Mouse (Mus musculus) retina, embryonic 14.5 days (tissue): ENCODE data around the gene Urod.

Experiments used
- DNase-seq: peaks from one replicate; pipeline ENCODE4 v3.0.0-alpha.2; 2015; ENCODE audit warnings: low spot score

Urod gene

DNA sequence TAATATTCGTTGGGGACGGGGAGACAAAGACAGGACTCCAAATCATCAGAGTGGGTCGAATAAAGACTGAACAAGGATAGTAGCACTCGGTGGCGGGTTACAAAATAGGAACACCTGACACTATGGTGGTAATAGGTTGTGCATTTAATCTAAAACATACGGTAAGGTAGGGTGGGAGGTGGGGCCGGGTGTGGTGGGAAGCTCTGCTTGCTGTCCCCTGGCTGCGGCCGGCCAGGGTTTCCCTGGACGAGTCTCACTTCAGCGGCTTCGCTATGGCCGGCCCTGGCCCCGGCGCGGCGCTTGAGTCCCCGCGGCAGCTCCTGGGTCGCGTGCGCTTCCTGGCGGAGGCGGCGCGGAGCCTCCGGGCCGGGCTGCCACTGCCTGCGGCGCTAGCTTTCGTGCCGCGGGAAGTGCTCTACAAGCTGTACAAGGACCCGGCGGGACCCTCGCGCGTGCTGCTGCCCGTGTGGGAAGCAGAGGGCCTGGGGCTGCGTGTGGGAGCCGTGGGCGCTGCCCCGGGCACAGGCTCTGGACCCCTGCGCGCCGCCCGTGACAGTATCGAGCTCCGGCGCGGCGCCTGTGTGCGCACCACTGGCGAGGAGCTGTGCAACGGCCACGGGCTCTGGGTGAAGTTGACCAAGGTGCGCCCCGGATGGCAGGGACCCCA lies 1.1 kb upstream of the Urod start, which contains the start of gene Hectd3:
Gene Hectd3 (plus strand): TSS at position 187 of the 667 bp plus-strand sequence.
- DNase-seq: peak; percentile 82

- DNase-seq: peak; percentile 94
Observed at GRCm38 (mm10) chr4:116991366-116991765, 2.8 kb downstream of the Urod start.

- no peak for DNase-seq
Observed at GRCm38 (mm10) chr4:116989731-116990130, 4.5 kb downstream of the Urod start.

DNA sequence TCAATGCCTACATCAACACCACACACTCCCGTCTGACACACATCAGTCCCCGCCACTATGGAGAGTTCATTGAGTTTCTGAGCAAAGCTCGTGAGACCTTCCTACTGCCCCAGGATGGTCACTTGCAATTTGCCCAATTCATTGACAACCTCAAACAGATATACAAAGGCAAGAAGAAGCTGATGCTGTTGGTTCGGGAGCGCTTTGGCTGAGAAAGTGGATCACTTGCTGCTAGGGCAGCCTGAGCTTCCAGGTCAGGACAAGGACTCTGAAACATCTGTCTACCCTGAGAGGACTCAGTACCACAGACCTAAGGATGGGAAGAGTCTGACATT lies 7.1 kb downstream of the Urod start:
- DNase-seq: no peak

- DNase-seq: peak; percentile 72
Observed at GRCm38 (mm10) chr4:116986400-116987121, 7.7 kb downstream of the Urod start.

DNA sequence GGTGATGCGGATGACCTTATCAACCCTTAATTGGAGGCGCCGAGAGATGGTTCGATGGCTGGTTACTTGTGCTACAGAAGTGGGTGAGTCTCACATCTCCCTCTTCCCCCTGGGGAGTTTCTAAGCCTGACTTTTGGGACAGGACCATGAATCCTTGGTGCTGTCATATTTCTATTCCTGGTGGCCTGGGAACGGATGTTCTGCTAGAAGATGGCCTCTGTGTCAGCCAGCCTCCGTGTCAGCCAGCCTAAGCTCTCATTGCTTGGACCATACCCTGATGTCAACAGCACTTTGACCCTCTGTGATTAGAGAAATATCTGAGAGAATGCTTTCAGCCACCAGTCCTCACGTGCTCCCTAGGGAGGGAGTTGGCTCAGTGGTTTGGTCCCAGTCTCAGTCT lies 8.5 kb downstream of the Urod start:
- no peak for DNase-seq

DNA sequence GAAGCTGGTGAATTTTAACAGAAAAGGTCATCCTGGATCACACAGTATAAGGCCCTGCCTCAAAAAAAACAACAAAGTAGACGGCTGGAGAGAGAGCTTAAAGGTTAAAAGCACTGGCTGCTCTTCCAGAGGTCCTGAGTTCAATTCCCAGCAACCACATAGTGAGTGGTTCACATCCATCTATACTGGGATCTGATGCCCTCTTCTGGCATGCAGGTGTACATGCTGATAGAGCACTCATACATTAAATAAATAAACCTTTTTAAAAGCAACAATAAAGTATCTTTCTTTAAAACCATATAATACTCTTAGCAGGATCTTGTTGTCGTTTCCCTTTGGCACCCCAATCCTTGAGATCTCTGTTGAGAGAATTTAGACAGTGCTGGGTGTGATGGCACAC lies 17.7 kb downstream of the Urod start:
- no peak for DNase-seq

DNA sequence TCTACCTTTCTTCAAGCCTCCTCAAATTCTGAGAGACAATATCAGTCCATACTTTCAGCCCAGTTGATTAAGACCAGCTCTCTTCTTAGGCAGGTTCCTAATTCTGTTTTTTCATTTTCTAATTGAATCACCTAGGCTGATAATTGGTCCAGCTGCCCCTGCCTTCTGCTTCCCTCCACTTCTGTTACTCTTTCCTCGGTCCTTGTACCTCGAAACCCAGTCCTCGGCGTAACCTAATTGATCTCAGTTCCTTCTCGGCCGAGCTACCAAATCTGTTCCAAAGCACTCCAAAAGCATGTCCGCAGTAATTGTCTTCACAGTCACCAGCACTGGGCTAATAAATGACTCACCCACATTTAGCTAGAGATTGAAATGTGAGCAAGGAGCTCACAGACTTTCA lies 39.3 kb downstream of the Urod start:
- no peak for DNase-seq

GRCm38 (mm10) chr4:116951642-116952041 lies 42.6 kb downstream of the Urod start:
- peak; percentile 51 for DNase-seq

DNA sequence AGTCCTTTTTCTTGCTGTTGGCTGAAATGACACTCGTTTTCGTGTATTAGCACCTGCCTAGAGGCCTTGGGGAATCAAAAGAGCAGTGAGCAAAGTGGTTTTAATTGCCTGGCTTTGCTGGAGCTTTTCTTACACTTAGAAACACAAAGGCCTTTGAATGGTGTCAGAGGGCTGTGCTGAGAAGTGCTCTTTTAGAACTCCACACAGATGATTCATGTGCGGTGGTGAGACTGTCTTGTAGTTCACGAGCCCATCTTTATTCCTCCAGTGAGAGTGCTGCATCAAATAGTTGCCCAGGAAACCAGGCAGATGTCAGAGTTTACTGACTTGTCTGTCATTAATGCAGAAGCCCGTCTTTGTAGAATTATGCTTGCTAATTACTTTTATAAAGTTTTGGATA lies 50.2 kb downstream of the Urod start:
- DNase-seq: peak; percentile 10

- DNase-seq: no peak
Observed at GRCm38 (mm10) chr4:116942695-116943094, 51.5 kb downstream of the Urod start.
